In genomic region chr11:68342761-68343160, GRCm38 (mm10) we compare ENCODE assay signal across 21 mouse cellular contexts. TPM values are rescaled to one million over a fixed set of nuclear protein-coding genes. Genes with fewer than 3 reads are reported as not detected.
"Had no signal": no experiment of that assay in that cellular context is flagged by ENCODE, and none has a peak within 500 bp of the region (broad histone marks: within the 10 kb centered on the region; RNA-seq: fewer than 3 reads in every experiment).

No protein-coding gene starts in this region.

- H3K4me1 ChIP-seq: liver, embryonic 12.5 days had no signal

- H3K27ac ChIP-seq: hindbrain, embryonic 12.5 days; hindbrain, embryonic 14.5 days; kidney, embryonic 15.5 days; kidney, postnatal 0 days; limb, embryonic 13.5 days; liver, embryonic 12.5 days; liver, embryonic 14.5 days had no signal

- H3K4me3 ChIP-seq: hindbrain, embryonic 12.5 days; kidney, embryonic 15.5 days; limb, embryonic 13.5 days; limb, embryonic 15.5 days; liver, embryonic 12.5 days had no signal

- H3K9me3 ChIP-seq: hindbrain, embryonic 12.5 days; kidney, embryonic 15.5 days; limb, embryonic 13.5 days; limb, embryonic 15.5 days; liver, embryonic 12.5 days had no signal

- H3K36me3 ChIP-seq: hindbrain, embryonic 12.5 days; kidney, embryonic 15.5 days; limb, embryonic 13.5 days; limb, embryonic 15.5 days; liver, embryonic 12.5 days had no signal

- H3K27me3 ChIP-seq: hindbrain, embryonic 12.5 days; kidney, embryonic 15.5 days; limb, embryonic 15.5 days; liver, embryonic 12.5 days had no signal

- DNase-seq: forebrain, postnatal 0 days; gastrocnemius, postnatal 14 days; kidney, adult 11 months; kidney, adult 2 months; kidney, adult 9 months; kidney, postnatal 14 days; layer of hippocampus, adult 9-11 months; layer of hippocampus, postnatal 36 days; left cerebral cortex, postnatal 4 days had no signal

- H3K9ac ChIP-seq: forebrain, postnatal 0 days; hindbrain, embryonic 12.5 days; hindbrain, embryonic 14.5 days; kidney, embryonic 15.5 days; limb, embryonic 13.5 days; limb, embryonic 15.5 days; liver, embryonic 12.5 days; liver, embryonic 14.5 days had no signal

- ATAC-seq: forebrain, postnatal 0 days; hindbrain, postnatal 0 days; intestine, embryonic 16.5 days; liver, embryonic 12.5 days had no signal

- H3K4me2 ChIP-seq: heart, embryonic 11.5 days; hindbrain, embryonic 12.5 days; hindbrain, embryonic 14.5 days; kidney, embryonic 15.5 days; limb, embryonic 13.5 days; limb, embryonic 15.5 days; liver, embryonic 12.5 days had no signal

RNA-seq across cellular contexts. Expression of gene Ntn1, which starts 57.9 kb away (rescaled TPM):
- total RNA-seq: hematopoietic stem cell, adult 5-6 weeks had no signal
